Mouse (Mus musculus): ENCODE data around the gene Pde7b. TPM values are rescaled to one million over a fixed set of nuclear protein-coding genes. Genes with fewer than 3 reads are reported as not detected.

The Pde7b gene
- total RNA-seq, 2 experiments from 2014 or later: 65.2 to 67.0 TPM

GRCm38 (mm10) chr10:20395778-20396177, 329.1 kb downstream of the Pde7b start:
- DNase-seq: no peak
- intact Hi-C loops (cut with DNase I): no loop called here

GRCm38 (mm10) chr10:20394815-20395214, 330.1 kb downstream of the Pde7b start:
- intact Hi-C loops (cut with DNase I): no loop called here
- no peak for DNase-seq

GRCm38 (mm10) chr10:20390568-20390967, 334.3 kb downstream of the Pde7b start:
- intact Hi-C loops (cut with DNase I): no loop called here
- DNase-seq: no peak

GRCm38 (mm10) chr10:20382807-20383419, 342.0 kb downstream of the Pde7b start:
- no peak for DNase-seq
- intact Hi-C loops (cut with DNase I): no loop called here

GRCm38 (mm10) chr10:20381352-20381751, 343.5 kb downstream of the Pde7b start:
- DNase-seq: no peak
- intact Hi-C loops (cut with DNase I): no loop called here

GRCm38 (mm10) chr10:20380798-20381197, 344.1 kb downstream of the Pde7b start:
- intact Hi-C loops (cut with DNase I): no loop called here

GRCm38 (mm10) chr10:20379071-20379735, 345.7 kb downstream of the Pde7b start:
- DNase-seq: peak; percentile 17 to 24
- intact Hi-C loops (cut with DNase I): no loop called here

More at GRCm38 (mm10) chr10:20380798-20381197, 344.1 kb downstream of the Pde7b start:
- no peak for DNase-seq

GRCm38 (mm10) chr10:20377621-20378020, 347.3 kb downstream of the Pde7b start:
- DNase-seq: no peak
- intact Hi-C loops (cut with DNase I): no loop called here

- peak in 1 of 2 experiments; percentile 6 for DNase-seq
- intact Hi-C loops (cut with DNase I): no loop called here
Observed at GRCm38 (mm10) chr10:20372046-20372445, 352.8 kb downstream of the Pde7b start.

- DNase-seq: no peak
Observed at GRCm38 (mm10) chr10:20362450-20363118, 362.3 kb downstream of the Pde7b start.

GRCm38 (mm10) chr10:20361542-20362449, 363.1 kb downstream of the Pde7b start:
- no peak for DNase-seq
- intact Hi-C loops (cut with DNase I): loop anchor here (2.0 kb wide), 2 partner anchors 567 to 587 kb away; no protein-coding TSS in a partner anchor

More at GRCm38 (mm10) chr10:20362450-20363118, 362.3 kb downstream of the Pde7b start:
- intact Hi-C loops (cut with DNase I): loop anchor here (2.0 kb wide), 2 partner anchors 566 to 586 kb away; no protein-coding TSS in a partner anchor

GRCm38 (mm10) chr10:20348894-20349293, 376.0 kb downstream of the Pde7b start:
- DNase-seq: no peak
- intact Hi-C loops (cut with DNase I): loop anchor here (5.0 kb wide), 2 partner anchors 37 to 57 kb away; partner anchors contain the start of gene Bclaf1

Other genes starting within 250 kb of the Pde7b start
- gene Ahi1, start 227.5 kb upstream of the Pde7b start, total RNA-seq (2021): 1 to 10 TPM; 1.7 to 2.1 TPM

Data from heart, postnatal 14 days (tissue).